Mouse (Mus musculus) cerebellum, adult (tissue): Measurements from ENCODE around the gene Prkab2.
A peak's percentile ranks its signal among the peaks of the same experiment; 100 is the strongest.

ENCODE experiments used
- ATAC-seq: cut with Nextera tagmentation; 2 replicates; pipeline ENCODE4 v1.9.2; 2017; ENCODE audit warnings: mild to moderate bottlenecking, moderate library complexity, mixed read lengths; ENCODE audit not compliant: insufficient number of reproducible peaks, low FRiP score, low TSS enrichment

Gene Prkab2

DNA sequence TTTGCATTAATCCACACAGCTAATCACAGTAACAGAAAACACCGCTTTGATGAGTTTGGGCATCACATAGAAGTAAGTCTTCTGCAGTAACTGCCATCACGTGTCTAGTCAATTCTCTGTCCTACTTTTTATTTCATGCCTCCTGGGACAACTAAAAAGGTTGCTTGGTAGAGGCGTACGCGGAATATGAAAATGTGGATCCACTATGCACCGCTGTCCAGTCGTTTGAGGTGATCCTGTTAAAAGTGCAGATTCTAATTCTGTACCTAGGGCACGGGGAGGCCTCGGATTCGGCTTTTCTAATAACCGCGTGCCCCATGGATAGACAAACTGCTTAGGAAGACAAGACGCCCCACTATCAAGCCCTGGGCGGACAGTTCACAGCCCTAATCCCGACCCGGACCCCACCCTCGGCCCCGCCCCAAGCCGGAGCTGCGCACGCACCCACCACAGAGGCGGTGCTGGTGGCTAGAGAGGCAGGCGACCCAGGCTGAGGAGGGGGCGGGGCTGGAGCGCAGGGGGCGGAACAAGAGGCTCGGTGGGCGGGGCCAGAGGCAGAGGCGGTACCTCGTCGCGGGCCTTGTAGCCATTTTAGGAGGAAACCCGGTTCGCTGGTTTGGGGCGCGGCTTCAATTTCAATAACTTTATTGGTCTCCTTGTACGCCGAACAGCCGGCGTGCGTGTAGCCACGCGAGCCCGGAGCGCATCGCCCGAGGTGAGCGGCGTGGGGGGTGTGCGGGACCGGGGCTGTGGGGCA, at the start of gene Prkab2:
Gene Prkab2 (plus strand): TSS at position 539 of the 757 bp plus-strand sequence.
- ATAC-seq = peak; percentile 85

- no peak for ATAC-seq
Measured at GRCm38 (mm10) chr3:97609201-97609844, 48.7 kb upstream of the Prkab2 start.

DNA sequence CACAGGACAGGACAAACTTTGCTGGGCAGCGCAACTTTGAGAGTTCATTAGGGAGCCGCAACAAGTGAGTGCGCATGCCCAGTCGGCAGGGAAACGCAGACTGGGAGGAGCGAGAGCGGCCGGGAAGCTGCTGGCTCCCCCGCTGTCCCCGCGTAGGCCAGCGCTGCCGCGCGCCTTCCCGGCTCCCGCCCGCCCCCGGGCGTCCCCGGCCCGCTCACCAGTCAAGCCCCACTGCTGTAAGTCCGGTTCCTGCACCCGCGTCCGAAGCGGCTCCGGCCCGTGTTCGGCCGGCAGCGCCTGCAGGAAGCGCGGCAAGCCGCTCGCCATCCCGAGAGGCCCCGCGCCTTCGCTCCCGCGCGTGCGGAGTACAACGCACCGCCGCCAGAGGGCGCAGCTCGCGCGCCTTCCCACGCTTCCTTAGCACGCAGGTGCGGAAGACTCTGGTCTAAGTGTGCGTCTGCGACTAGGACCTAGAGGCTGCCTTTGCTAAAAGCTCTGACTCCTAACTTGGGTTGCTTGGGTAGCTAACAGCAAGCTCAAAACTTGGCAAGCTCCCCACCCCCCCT, 48.1 kb upstream of the Prkab2 start, which contains the start of gene Chd1l:
Gene Chd1l (minus strand): TSS at position 359 of the 566 bp plus-strand sequence.
- ATAC-seq = peak; percentile 92

DNA sequence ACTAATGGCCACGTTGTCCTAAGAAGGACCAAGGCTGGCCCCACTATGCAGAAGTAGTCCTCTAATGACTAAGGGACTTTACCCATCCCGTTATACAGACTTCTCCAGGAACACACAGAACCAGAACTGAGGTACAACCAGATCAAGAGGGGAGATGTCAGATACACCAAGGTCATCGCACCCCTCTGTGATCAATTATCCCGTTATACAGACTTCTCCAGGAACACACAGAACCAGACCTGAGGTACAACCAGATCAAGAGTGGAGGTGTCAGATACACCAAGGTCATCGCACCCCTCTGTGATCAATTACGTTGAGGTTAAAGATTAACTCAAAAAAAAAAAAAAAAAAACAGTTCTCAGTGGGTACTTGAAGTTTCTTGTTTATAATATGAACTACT, 47.0 kb upstream of the Prkab2 start:
- ATAC-seq = no peak

- ATAC-seq = no peak
Measured at GRCm38 (mm10) chr3:97615154-97615553, 42.8 kb upstream of the Prkab2 start.

DNA sequence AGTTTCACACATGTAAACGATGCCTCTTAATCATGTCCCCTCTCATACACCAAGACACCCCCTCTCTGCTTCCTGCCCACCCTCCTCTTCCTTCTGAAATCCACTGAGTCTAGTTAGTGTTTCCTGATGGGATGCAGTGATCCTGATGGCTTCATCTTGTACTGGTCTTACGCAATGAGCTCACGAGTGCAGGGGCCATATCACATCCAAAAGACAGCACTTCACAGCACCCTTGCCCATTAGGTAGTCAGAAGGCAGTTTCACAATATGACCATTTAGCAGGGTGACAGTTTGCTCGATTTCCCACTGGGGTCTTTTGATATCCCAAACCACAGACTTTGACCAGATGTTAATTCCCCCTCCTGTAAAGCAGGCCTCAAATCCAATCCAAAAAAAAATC, 42.1 kb upstream of the Prkab2 start:
- no peak for ATAC-seq

DNA sequence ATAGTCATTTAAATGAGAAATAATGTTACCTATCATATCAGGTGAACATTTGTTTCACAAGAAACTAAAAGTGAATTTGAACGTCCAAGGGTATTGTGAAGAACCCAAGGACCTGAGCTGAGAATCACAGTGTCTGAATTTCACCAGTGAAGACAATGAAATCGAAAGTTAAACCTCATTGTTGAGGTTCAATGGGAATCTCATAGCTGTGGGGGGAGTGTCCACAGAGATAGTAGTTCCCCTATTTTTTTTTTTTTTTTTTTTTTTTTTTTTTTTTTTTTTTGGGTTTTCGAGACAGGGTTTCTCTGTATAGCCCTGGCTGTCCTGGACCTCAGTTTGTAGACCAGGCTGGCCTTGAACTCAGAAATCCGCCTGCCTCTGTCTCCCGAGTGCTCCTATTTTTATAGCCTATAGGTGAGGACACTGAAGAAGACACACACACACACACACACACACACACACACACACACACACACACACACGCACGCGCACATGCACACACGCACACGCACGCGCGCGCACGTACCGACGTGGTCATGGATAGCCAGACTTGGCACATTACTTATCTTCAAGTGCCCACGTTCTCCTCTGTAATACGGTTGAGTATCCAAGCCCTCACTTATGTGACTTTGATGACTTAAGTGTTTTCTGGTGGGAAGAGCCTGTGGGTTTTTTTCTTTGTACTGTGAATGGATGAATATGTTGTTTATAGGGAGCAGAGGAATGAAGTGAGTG, 40.7 kb upstream of the Prkab2 start:
- no peak for ATAC-seq

DNA sequence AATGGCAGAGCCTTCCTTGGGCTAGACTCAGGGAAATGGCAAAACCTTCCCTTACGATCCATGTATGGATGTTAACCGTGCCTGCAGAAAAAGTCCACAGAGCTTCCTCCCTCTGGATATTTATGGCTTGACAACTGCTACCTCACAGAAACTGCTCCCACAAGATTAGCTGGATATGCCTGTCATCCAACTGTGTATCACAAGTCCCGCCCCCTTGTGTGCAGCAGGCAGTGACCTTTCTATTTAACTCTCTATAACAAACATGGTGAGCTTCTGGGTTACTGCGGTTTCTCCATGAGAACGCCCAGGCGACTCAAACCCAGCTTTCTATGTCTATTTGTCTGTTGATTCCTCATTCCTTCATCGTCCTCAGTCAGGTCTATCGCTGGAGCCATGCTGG, 40.1 kb upstream of the Prkab2 start:
- no peak for ATAC-seq

DNA sequence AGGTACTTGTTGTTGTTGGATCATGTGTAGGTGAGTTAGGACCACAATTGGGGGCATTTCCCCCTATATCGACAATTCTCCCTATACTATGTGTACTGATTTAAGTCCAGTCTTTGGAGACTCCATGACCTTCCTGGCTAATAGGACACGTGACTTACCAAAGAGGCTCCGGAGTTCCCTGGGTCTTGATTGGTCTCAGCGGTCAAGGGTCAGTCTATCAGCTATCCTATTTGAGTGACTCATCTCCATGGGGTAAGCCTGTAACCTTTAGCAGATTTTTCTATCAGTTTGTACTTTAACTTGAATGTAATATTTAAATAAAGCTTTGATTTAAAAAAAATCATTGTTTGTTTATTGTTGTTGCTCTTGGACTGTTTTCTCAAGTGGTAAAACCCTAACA, 37.3 kb upstream of the Prkab2 start:
- ATAC-seq = no peak

DNA sequence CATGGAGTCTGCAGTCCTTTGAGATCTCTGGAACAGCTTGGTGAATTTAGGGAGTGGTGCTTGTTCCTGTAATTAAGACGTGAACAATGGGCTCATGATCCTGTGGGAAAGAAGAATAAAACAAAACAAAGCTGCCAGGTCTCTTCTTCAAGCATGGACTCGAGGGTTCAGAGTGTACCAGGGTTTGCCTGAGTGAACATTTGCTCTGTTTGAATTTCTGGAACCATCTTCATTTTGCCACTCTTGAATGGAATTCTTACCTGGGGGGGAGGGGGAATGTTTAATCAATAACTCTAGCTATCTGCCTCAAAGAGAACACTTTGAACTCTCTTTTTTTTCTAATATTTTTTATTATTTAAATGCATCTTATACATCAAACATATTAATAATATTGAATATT, 33.4 kb upstream of the Prkab2 start:
- no peak for ATAC-seq

DNA sequence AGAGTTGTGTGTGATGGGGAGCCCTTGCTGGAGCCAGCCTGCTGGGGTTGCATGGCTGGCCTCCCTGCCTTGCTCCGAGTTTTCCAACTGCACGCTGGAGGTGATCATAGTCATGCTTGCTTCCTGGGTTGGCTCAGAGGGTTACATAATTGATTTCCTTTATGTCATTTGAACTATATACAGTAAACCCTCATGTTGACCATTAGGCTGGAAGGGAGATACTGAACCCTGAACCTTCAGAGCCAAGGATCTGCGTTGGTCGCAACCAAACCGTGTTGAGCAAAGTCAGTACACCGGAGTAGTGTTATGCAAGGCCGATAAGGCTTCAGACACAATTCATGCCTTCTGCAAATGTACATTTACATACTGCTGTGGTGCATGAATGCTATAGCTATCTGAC, 30.1 kb upstream of the Prkab2 start:
- no peak for ATAC-seq

- no peak for ATAC-seq
Measured at GRCm38 (mm10) chr3:97628391-97629001, 29.5 kb upstream of the Prkab2 start, which contains the start of gene Fmo5. Fmo5 (plus strand) TSS chr3:97628804.

DNA sequence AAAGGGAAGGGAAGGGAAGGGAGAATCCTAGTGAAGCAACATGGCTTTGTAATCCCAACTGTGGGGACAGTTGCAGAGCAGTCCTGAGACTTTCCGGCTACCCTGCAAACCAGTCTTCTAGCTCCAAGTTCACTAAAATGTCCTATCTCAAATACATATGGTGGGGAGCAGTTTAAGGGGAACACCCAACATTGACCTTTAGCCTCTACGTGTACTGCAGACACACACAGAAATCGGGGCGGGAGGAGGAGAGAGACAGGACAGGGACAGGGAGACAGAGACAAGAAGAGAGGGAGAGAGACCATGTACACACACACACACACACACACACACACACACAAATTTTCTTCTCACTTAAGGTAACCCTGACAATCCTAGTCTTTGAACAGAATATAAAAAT, 28.1 kb upstream of the Prkab2 start:
- no peak for ATAC-seq

- ATAC-seq = no peak
Measured at GRCm38 (mm10) chr3:97630746-97631145, 27.2 kb upstream of the Prkab2 start.

- ATAC-seq = no peak
Measured at GRCm38 (mm10) chr3:97631258-97631860, 26.6 kb upstream of the Prkab2 start.

- ATAC-seq = no peak
Measured at GRCm38 (mm10) chr3:97633456-97633855, 24.5 kb upstream of the Prkab2 start.

DNA sequence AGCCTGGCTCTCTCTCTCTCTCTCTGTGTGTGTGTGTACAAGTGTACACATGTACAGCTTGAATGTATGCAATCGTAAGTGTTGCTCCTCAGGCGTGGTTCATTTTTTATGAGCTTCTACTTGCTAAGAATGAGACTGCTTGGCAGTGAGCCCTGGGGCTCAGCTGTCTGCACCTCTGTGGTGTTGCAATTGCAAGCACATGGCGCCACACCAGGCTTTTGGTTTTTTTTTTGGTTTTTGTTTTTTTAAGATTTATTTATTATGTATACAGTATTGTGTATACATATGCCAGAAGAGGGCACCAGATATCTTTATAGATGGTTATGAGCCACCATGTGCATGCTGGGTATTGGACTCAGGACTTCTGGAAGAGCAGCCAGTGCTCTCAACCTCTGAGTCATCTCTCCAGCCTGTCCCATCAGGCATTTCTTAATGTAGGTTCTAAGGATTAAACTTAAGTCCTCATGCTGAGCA, 23.7 kb upstream of the Prkab2 start:
- ATAC-seq = no peak

- no peak for ATAC-seq
Measured at GRCm38 (mm10) chr3:97641396-97641795, 16.6 kb upstream of the Prkab2 start.

GRCm38 (mm10) chr3:97642001-97642400, 16.0 kb upstream of the Prkab2 start:
- no peak for ATAC-seq

GRCm38 (mm10) chr3:97648518-97648917, 9.5 kb upstream of the Prkab2 start:
- no peak for ATAC-seq
